Mouse (Mus musculus) CH12.LX (cell line): ENCODE data around the gene Nfia. TPM values are rescaled to one million over a fixed set of nuclear protein-coding genes. Genes with fewer than 3 reads are reported as not detected.

Source experiments
- DNase-seq: peaks from one replicate; pipeline ENCODE4 v3.0.0-alpha.2; 2013; ENCODE audit errors: extremely low read depth
- H3K27ac ChIP-seq: 2 replicates; pipeline ENCODE4 v1.5.1; 2012; ENCODE audit warnings: low read depth, mild to moderate bottlenecking, control low read depth, moderate library complexity; ENCODE audit not compliant: insufficient read depth
- H3K27me3 ChIP-seq: replicated peaks from 2 replicates; pipeline ENCODE3; 2012; ENCODE audit warnings: inconsistent platforms
- H3K36me3 ChIP-seq, 2 experiments: replicated peaks in 1 of 2; 2 replicates each; pipeline versions ENCODE3 to v1.6.1; 2012; ENCODE audit warnings: inconsistent platforms in 1 of 2, low read length in 1 of 2, mild to moderate bottlenecking in 1 of 2, mixed read lengths in 1 of 2, moderate library complexity in 1 of 2; ENCODE audit not compliant: control insufficient read depth in 1 of 2, insufficient read depth in 1 of 2
- H3K4me1 ChIP-seq, 2 experiments: 2 replicates each; pipeline ENCODE4 v1.6.1; 2012; ENCODE audit warnings: inconsistent platforms in 1 of 2, moderate library complexity in 1 of 2; ENCODE audit not compliant: insufficient read depth in 2 of 2, control insufficient read depth in 1 of 2
- H3K4me2 ChIP-seq: 2 replicates; pipeline ENCODE4 v1.6.1; 2012; ENCODE audit warnings: low read depth, mild to moderate bottlenecking, control low read depth; ENCODE audit not compliant: poor library complexity, insufficient read depth, severe bottlenecking
- H3K4me3 ChIP-seq, 3 experiments: fragments of 150-350 bp in 1 of 3; sonication (generic) in 1 of 3; replicated peaks in 1 of 3; 2 replicates each; pipeline versions ENCODE3 to v1.5.1; 2011 to 2012; ENCODE audit warnings: low read depth in 2 of 3, low read length in 2 of 3, mild to moderate bottlenecking in 2 of 3, moderate library complexity in 2 of 3, control low read depth in 1 of 3, improper control_type of control experiment in 1 of 3, inconsistent platforms in 1 of 3, mixed read lengths in 1 of 3; ENCODE audit not compliant: poor library complexity in 1 of 3
- H3K79me2 ChIP-seq: replicated peaks from 2 replicates; pipeline ENCODE4 v1.6.1; 2012; ENCODE audit warnings: mild to moderate bottlenecking, moderate library complexity; ENCODE audit not compliant: control insufficient read depth, poor library complexity, insufficient read depth, severe bottlenecking; ENCODE audit errors: extremely low read depth
- H3K9ac ChIP-seq: 2 replicates; pipeline ENCODE4 v1.6.1; 2012; ENCODE audit warnings: low read depth, mild to moderate bottlenecking, control low read depth, moderate library complexity; ENCODE audit not compliant: insufficient read depth
- H3K9me3 ChIP-seq: replicated peaks from 2 replicates; pipeline ENCODE3; 2012; ENCODE audit warnings: low read length, inconsistent platforms, mixed read lengths
- CHD1 ChIP-seq: IDR thresholded peaks from 2 replicates; pipeline ENCODE4 v1.6.1; 2012; ENCODE audit warnings: low read depth, low read length, improper control_type of control experiment, inconsistent platforms
- CHD2 ChIP-seq: IDR thresholded peaks from 2 replicates; pipeline ENCODE4 v1.6.1; 2011; ENCODE audit warnings: low read length, improper control_type of control experiment
- CTCF ChIP-seq, 2 experiments: IDR thresholded peaks in 1 of 2; conservative IDR thresholded peaks in 1 of 2; 2 replicates each; pipeline ENCODE4 v1.5.1; 2011 to 2012; ENCODE audit warnings: low read depth in 2 of 2, low read length in 2 of 2, improper control_type of control experiment in 1 of 2, inconsistent platforms in 1 of 2, mild to moderate bottlenecking in 1 of 2, moderate library complexity in 1 of 2
- ELF1 ChIP-seq: IDR thresholded peaks from 2 replicates; pipeline ENCODE4 v1.6.1; 2014; ENCODE audit warnings: low read depth, mild to moderate bottlenecking, inconsistent platforms, low read length, improper control_type of control experiment
- GABPA ChIP-seq: IDR thresholded peaks from 2 replicates; pipeline ENCODE4 v1.6.1; 2012; ENCODE audit warnings: low read depth, low read length, improper control_type of control experiment, inconsistent platforms; ENCODE audit not compliant: insufficient replicate concordance
- HCFC1 ChIP-seq: IDR thresholded peaks from 2 replicates; pipeline ENCODE4 v1.6.1; 2012; ENCODE audit warnings: low read depth, mild to moderate bottlenecking, inconsistent platforms, low read length, improper control_type of control experiment
- IRF4 ChIP-seq: IDR thresholded peaks from 2 replicates; pipeline ENCODE4 v1.6.1; 2014; ENCODE audit warnings: low read depth, mild to moderate bottlenecking, inconsistent platforms, low read length, improper control_type of control experiment
- JUN ChIP-seq: IDR thresholded peaks from 2 replicates; pipeline ENCODE4 v1.6.1; 2011; ENCODE audit warnings: low read depth, mild to moderate bottlenecking, low read length, improper control_type of control experiment, moderate library complexity; ENCODE audit not compliant: insufficient read depth
- JUND ChIP-seq: conservative IDR thresholded peaks from 2 replicates; pipeline ENCODE4 v1.6.1; 2011; ENCODE audit warnings: low read depth, low read length, improper control_type of control experiment
- KAT2A ChIP-seq: IDR thresholded peaks from 2 replicates; pipeline ENCODE4 v1.6.1; 2012; ENCODE audit warnings: low read length, improper control_type of control experiment, inconsistent platforms; ENCODE audit not compliant: insufficient replicate concordance
- MAX ChIP-seq: IDR thresholded peaks from 2 replicates; pipeline ENCODE4 v1.6.1; 2011; ENCODE audit warnings: low read length, improper control_type of control experiment
- MAZ ChIP-seq: IDR thresholded peaks from 2 replicates; pipeline ENCODE4 v1.6.1; 2012; ENCODE audit warnings: low read depth, mild to moderate bottlenecking, inconsistent platforms, low read length, improper control_type of control experiment, moderate library complexity
- MEF2A ChIP-seq: IDR thresholded peaks from 2 replicates; pipeline ENCODE4 v1.6.1; 2014; ENCODE audit warnings: low read depth, mild to moderate bottlenecking, inconsistent platforms, low read length, improper control_type of control experiment, borderline replicate concordance
- MYC ChIP-seq: IDR thresholded peaks from 2 replicates; pipeline ENCODE4 v1.6.1; 2011; ENCODE audit warnings: low read depth, mild to moderate bottlenecking, improper control_type of control experiment, low read length
- NELFE ChIP-seq: IDR thresholded peaks from 2 replicates; pipeline ENCODE4 v1.6.1; 2011; ENCODE audit warnings: low read depth, low read length, improper control_type of control experiment
- NRF1 ChIP-seq: IDR thresholded peaks from 2 replicates; pipeline ENCODE4 v1.6.1; 2014; ENCODE audit warnings: low read depth, mild to moderate bottlenecking, inconsistent platforms, low read length, improper control_type of control experiment, moderate library complexity
- PAX5 ChIP-seq: IDR thresholded peaks from 2 replicates; pipeline ENCODE4 v1.6.1; 2012; ENCODE audit warnings: low read length, inconsistent platforms, mixed read lengths
- POLR2A ChIP-seq: IDR thresholded peaks from 2 replicates; pipeline ENCODE4 v1.6.1; 2011; ENCODE audit warnings: low read depth, mild to moderate bottlenecking, improper control_type of control experiment, low read length
- POLR2AphosphoS2 ChIP-seq: IDR thresholded peaks from 2 replicates; pipeline ENCODE4 v1.6.1; 2011; ENCODE audit warnings: low read depth, low read length, improper control_type of control experiment
- RAD21 ChIP-seq: IDR thresholded peaks from 2 replicates; pipeline ENCODE4 v1.6.1; 2011; ENCODE audit warnings: low read depth, mild to moderate bottlenecking, low read length, improper control_type of control experiment, moderate library complexity
- RCOR1 ChIP-seq: conservative IDR thresholded peaks from 2 replicates; pipeline ENCODE4 v1.6.1; 2012; ENCODE audit warnings: low read depth, mild to moderate bottlenecking, inconsistent platforms, low read length, improper control_type of control experiment
- SIN3A ChIP-seq: IDR thresholded peaks from 2 replicates; pipeline ENCODE4 v1.6.1; 2012; ENCODE audit warnings: low read length, improper control_type of control experiment, inconsistent platforms
- TBP ChIP-seq: conservative IDR thresholded peaks from 2 replicates; pipeline ENCODE4 v1.6.1; 2011; ENCODE audit warnings: low read depth, low read length, improper control_type of control experiment
- TCF12 ChIP-seq: IDR thresholded peaks from 2 replicates; pipeline ENCODE4 v1.6.1; 2014; ENCODE audit warnings: low read depth, mild to moderate bottlenecking, inconsistent platforms, low read length, improper control_type of control experiment
- UBTF ChIP-seq: IDR thresholded peaks from 2 replicates; pipeline ENCODE4 v1.6.1; 2012; ENCODE audit warnings: low read depth, mild to moderate bottlenecking, inconsistent platforms, low read length, improper control_type of control experiment, moderate library complexity
- USF1 ChIP-seq: IDR thresholded peaks from 2 replicates; pipeline ENCODE4 v1.6.1; 2014; ENCODE audit warnings: low read depth, mild to moderate bottlenecking, inconsistent platforms, low read length, improper control_type of control experiment
- USF2 ChIP-seq: conservative IDR thresholded peaks from 2 replicates; pipeline ENCODE4 v1.6.1; 2011; ENCODE audit warnings: low read depth, low read length, improper control_type of control experiment
- ZKSCAN1 ChIP-seq: IDR thresholded peaks from 2 replicates; pipeline ENCODE4 v1.6.1; 2012; ENCODE audit warnings: low read depth, inconsistent platforms, low read length, improper control_type of control experiment, borderline replicate concordance
- dilution Hi-C: fragments of 300-500 bp; cut with MboI; formaldehyde crosslinking; loops from 2 replicates; pipeline ENCODE4 v1.14.3; 2020; ENCODE audit warnings: low sequenced_read_pairs; ENCODE audit not compliant: extremely low pct_unique_long_range_greater_than_20kb, extremely low pct_ligation_motif_present
- in situ Hi-C: fragments of 300-500 bp; cut with MboI; formaldehyde crosslinking; loops from 3 replicates; pipeline ENCODE4 v1.14.3; 2019; ENCODE audit warnings: low sequenced_read_pairs, low pct_ligation_motif_present, low pct_unique_long_range_greater_than_20kb, mixed read lengths
- polyA plus RNA-seq: library from polyadenylated mRNA; unstranded; fragments of >175 nt; gene quantifications from 2 replicates; pipeline ENCODE4 v1.2.1, GENCODE M21; 2012; ENCODE audit warnings: low read depth; ENCODE audit not compliant: insufficient read length
- total RNA-seq, 2 experiments: library from RNA; depleted of rRNA; stranded (reverse); fragments of 300-350 nt in 1 of 2; fragments of >200 nt in 1 of 2; gene quantifications; 2 replicates each; pipeline ENCODE4 v1.2.3; 2012 to 2014

The Nfia gene
- total and polyA plus RNA-seq, 3 experiments = not detected

DNA sequence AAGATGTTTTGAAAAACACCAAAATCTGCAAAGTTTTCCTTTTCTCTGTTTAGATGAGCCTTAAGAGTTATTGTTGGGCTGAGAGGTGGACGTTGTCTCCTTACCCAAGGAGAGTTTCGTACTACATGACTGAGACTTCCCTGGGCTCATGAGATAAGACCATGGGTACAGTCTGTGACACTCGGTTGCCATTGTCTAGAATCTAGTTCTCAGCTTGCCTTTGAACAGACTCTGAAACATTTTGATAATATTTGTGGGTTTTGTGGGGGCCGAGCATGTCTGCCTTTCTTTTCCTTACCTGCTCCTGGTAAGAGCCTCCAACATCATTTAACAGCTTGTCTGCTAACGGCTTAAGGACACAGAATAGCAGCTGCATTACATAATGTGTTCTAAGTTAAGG is 150.7 kb downstream of the Nfia start:
- dilution Hi-C loops = no loop called here
- Histone ChIP-seq H3K27me3 (no peaks in the 10 kb centered on the region), H3K4me3 (no peak overlapping the region), H3K79me2 (no peaks in the 10 kb centered on the region), H3K27ac (no peak overlapping the region), H3K36me3 (no peaks in the 10 kb centered on the region), H3K9me3 (peaks cover 48% of the 10 kb centered on the region), H3K4me1 (no peaks in the 10 kb centered on the region), H3K4me2 (no peak overlapping the region), H3K9ac (no peak overlapping the region)
- TF ChIP-seq ELF1 (no peak), MEF2A (no peak), NRF1 (no peak), POLR2AphosphoS2 (no peak), USF2 (no peak), KAT2A (no peak), CHD1 (no peak), PAX5 (no peak), TBP (no peak), CTCF (conservative IDR thresholded peaks at IDR 0.05 in 1 of 2, IDR thresholded peaks at IDR 0.05 in 1 of 2; ENCODE audit: low read depth in 2 of 2, low read length in 2 of 2) (no peak), POLR2A (no peak), JUN (no peak), GABPA (no peak), CHD2 (no peak), ZKSCAN1 (no peak), RCOR1 (no peak), RAD21 (no peak), HCFC1 (no peak)
- in situ Hi-C loops = no loop called here
- DNase-seq = no peak

DNA sequence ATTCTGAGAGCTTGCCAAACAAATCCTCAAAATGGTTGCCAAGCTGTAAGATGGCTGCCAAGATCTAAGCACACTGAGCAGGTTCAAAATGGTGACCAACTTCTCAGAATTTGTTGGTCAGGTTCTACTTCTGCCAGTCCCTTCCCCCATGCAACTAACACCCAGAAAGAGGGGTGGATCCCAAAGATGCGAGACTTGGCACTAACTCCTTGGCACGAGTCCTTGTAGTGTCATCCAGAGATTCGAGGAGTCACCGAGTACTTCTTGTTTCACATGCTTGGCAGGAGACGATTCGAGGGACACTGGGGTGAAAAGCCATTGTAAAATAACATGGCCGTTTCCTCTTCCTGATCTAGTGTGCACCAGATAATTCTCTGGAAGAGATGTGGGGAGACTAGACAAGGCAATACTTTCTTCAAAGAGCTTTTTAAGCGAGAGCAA is 151.4 kb downstream of the Nfia start:
- Histone ChIP-seq H3K36me3 (no peaks in the 10 kb centered on the region), H3K79me2 (no peaks in the 10 kb centered on the region), H3K9me3 (peaks cover 42% of the 10 kb centered on the region), H3K4me3 (no peak overlapping the region), H3K27me3 (no peaks in the 10 kb centered on the region), H3K4me2 (no peak overlapping the region), H3K9ac (no peak overlapping the region), H3K27ac (no peak overlapping the region), H3K4me1 (no peaks in the 10 kb centered on the region)
- no peak for TF ChIP-seq JUN
- no peak for TF ChIP-seq KAT2A
- no peak for TF ChIP-seq MAX
- no peak for TF ChIP-seq IRF4
- TF ChIP-seq MYC = no peak
- TF ChIP-seq UBTF = no peak
- TF ChIP-seq MAZ = no peak
- no peak for TF ChIP-seq USF1
- TF ChIP-seq SIN3A = no peak
- no peak for TF ChIP-seq MEF2A
- no peak for TF ChIP-seq POLR2AphosphoS2
- TF ChIP-seq TCF12 = no peak
- TF ChIP-seq NELFE = no peak
- no peak for TF ChIP-seq RAD21
- TF ChIP-seq JUND = no peak
- TF ChIP-seq TBP = no peak
- no peak for TF ChIP-seq GABPA
- no peak for TF ChIP-seq HCFC1
- DNase-seq = no peak
- in situ Hi-C loops (no loop called here), dilution Hi-C loops (no loop called here)
